Comparison of ENCODE assay signal across 8 mouse cellular contexts in genomic region chr7:125490947-125491735, GRCm38 (mm10). TPM values are rescaled to one million over a fixed set of nuclear protein-coding genes. Genes with fewer than 3 reads are reported as not detected.
DNase-seq lines count a peak whose midpoint lies in the region; ATAC-seq and TF ChIP-seq lines count a peak whose summit lies in the region.

Gene Nsmce1 (minus strand): TSS chr7:125491596.

- peaks cover 10% of the 10 kb centered on the region for H3K36me3 ChIP-seq in megakaryocyte, embryonic 14.5 days (replicated peaks; ENCODE audit: low read length)

- H3K4me1 ChIP-seq in cortical plate, adult 2 months (ENCODE audit: control insufficient read depth, insufficient read depth, low read length): peaks cover 1% of the 10 kb centered on the region; the same call in 1 of the 2 replicates
- H3K4me1 ChIP-seq in megakaryocyte, embryonic 14.5 days: peaks cover 57% of the 10 kb centered on the region

- H3K9me3 ChIP-seq in megakaryocyte, embryonic 14.5 days: no peaks in the 10 kb centered on the region

- ATAC-seq in activated CD4-positive, CD25-positive, alpha-beta regulatory T cell, adult 4 months: peak; percentile 76

- no peak for TF ChIP-seq CTCF in cortical plate, adult 2 months (IDR thresholded peaks at IDR 0.05; ENCODE audit: extremely low read depth, insufficient read depth, low read length)

- TF ChIP-seq POLR2A in cortical plate, adult 2 months (IDR thresholded peaks at IDR 0.05; ENCODE audit: extremely low read depth, insufficient read depth, low read length): peak; percentile 74

- peak; percentile 91 to 92 for DNase-seq in gastrocnemius, adult 8-10 months (ENCODE audit: low spot score in 2 of 2)
- DNase-seq in hindlimb bud, embryonic 11.5 days (ENCODE audit: extremely low spot score, low read depth, low spot score): peak; percentile 77
- DNase-seq in left cerebral cortex, adult 8-10 months (ENCODE audit: low spot score in 2 of 2): peak; percentile 86 to 95
- peak; percentile 98 for DNase-seq in right cerebral cortex, postnatal 10 days (ENCODE audit: low spot score in 2 of 2)
- peak; percentile 85 for DNase-seq in urinary bladder, postnatal 25 days (ENCODE audit: low spot score)

- no peaks in the 10 kb centered on the region for H3K27me3 ChIP-seq in megakaryocyte, embryonic 14.5 days (replicated peaks)

- H3K4me3 ChIP-seq in cortical plate, adult 2 months (ENCODE audit: insufficient read depth, low read length): peak within 1 kb of the TSS; percentile 59
- peak within 1 kb of the TSS; percentile 93 for H3K4me3 ChIP-seq in megakaryocyte, embryonic 14.5 days (replicated peaks)

- H3K27ac ChIP-seq in cortical plate, adult 2 months (ENCODE audit: insufficient read depth, low read length): peak within 1 kb of the TSS; percentile 54

RNA-seq across cellular contexts. Expression of gene Nsmce1, which starts in this region (rescaled TPM):
- 100 to 1,000 TPM; 115 to 134 TPM for polyA plus RNA-seq in activated CD4-positive, CD25-positive, alpha-beta regulatory T cell, adult 4 months (2017; shearing (Covaris generic))
- 25.6 and 27.6 TPM in 2 replicates for polyA plus RNA-seq in cortical plate, adult 2 months (2012; rRNA removed)
- total RNA-seq in gastrocnemius, adult 8-10 months (2022): 10 to 100 TPM in 3 of 4 experiments, 1 to 10 TPM in 1; 10.0 to 10.9 (median 10.3) TPM
- total RNA-seq in left cerebral cortex, adult 8-10 months (2022): 10 to 100 TPM; 15.0 to 17.3 (median 16.7) TPM
- polyA plus RNA-seq in megakaryocyte, embryonic 14.5 days (2012; ENCODE audit: insufficient read depth, low replicate concordance): 6.5 and 12.8 TPM in 2 replicates

Comparison
In these comparisons a context has a peak if more than half of its experiments do, and no peak if none do; other contexts are left out.
1. Peak in every context shown above with its lines: DNase-seq, ATAC-seq, H3K4me3 ChIP-seq and H3K27ac ChIP-seq.